Mouse (Mus musculus): Measurements from ENCODE around the gene Zfp655.
"Not testable (repeated sequence)": the region's sequence is repeated elsewhere in the genome, so short reads cannot be mapped to it uniquely, and the experiment has no call there.

The Zfp655 gene

DNA sequence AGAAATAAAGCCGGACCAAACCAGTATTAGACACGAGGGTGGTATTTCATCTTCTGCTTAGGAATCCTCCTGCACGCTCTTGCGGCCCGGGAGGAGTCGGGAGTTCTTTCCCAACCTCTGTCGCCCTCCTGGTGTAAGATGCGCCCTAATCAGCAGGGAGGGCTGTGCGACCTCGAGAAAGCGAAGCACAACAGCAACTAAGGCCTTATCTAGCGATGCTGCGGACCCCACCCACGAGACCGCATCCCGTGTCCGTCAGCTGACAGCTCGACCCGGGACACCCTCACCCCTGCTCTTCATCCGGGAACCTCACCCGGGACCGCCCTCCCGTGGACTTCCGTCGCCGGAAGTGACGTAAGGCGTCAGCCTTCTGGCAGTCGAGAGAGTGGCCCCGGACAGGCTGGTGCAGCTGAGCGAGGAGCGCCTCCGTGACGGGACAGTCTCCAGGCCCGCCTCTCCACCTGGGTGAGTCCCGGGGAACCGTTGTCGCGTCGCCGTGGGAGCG, at the start of gene Zfp655:
Gene Zfp655 (plus strand): TSS at position 349 of the 505 bp plus-strand sequence.
- peak; percentile 93 for DNase-seq (ENCODE audit: low read depth, low spot score)

DNA sequence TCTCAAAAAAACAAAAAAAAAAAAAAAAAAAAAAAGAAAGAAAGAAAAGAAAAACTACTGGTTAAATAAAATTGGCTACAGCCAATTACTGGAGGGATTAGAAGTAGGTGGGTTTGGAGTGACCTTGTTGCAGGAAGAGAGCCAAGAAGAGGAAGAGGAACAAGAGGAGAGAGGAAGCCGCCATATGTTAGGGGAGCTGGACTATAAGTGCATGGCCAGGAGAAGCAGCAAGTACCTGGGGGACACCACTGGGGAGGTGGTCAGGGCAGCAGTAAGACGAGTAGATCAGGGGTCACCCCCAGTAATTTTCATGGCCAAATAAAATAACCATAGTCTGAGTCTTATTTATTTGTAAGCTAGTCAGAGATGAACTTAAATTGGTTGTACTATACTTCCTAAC, 46.3 kb upstream of the Zfp655 start:
- DNase-seq (ENCODE audit: low read depth, low spot score), result no peak

DNA sequence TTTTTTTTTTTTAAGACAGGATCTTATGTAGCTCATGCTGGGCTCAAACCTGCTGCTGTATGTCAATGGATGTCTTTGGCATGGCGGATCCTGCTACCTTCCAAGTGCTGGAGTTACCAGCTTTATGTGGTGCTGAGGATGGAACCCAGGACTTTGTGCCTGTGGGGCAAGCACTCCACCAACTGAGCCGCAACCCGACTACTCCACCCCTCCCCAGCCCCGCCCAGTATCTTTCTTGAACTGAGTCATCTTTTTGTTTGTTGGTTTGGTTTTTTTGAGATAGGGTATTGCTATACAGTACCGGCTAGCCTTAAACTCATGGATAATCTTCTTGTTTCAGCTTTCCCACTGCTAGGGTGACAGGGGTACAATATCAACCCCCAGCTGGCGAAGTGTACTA, 42.1 kb upstream of the Zfp655 start:
- DNase-seq (ENCODE audit: low read depth, low spot score), result no peak

DNA sequence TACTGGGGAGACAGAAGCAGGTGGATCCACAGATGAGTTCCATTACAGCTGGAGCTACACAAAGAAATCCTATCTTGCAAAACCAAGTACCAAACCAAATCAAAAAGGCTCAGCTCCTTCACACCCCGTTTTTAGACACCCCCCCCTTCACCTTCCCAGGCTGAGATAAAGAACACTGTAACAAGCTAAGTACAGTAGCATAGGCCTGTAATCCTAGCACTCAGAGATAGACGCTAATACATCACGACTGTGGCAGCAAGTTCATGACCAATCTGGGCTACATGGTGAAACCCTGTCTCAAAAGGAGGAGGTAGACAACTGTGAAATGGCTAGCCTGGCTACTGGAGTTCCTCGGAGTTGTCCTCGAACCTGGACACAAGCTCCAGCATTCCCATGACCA, 41.1 kb upstream of the Zfp655 start:
- no peak for DNase-seq (ENCODE audit: low read depth, low spot score)

DNA sequence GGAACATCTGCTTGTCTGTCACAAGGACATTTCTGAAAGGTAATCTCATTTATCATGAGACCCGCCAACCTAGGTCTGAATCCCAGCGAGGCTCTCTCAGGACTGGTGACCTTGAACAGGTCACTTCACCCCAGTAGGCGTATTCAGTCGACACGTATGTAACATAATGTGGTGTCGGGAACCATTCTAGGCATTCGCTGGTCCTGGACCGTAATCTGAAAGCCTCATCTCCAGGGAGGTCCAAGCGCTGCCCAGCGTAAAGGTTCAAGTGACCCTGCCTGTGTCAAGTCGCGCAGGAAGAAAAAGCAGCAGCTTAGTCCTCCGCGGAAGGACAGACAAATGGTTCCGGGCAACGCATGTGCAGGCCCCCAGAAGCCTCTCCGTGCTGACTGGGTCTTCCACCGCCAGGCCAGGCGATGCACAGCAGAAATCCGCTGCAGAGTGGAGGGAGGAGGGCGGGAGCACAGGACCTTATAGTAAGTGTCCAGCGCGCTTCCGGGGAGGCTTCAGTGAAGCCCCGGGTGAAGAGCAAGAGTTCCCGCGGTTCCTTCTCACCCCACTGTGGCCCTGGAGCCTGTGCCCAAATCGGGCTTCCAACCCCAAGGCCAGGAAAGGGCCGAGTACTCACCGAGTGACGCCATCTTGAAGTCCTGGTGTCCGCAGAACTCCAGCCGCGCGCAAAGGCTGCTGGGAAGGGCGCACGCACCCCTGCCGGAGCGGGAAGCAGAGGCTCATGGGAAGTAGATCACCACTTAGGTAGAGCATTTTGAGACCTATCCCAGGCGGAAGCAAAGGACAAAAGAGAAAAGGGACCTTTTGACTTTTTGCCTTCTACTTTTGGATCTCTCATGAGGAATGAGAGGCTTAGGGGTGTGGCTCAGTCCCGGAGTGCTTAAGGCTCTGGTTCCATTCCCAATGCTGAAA, 40.4 kb upstream of the Zfp655 start:
- DNase-seq (ENCODE audit: low read depth, low spot score), result peak; percentile 83

DNA sequence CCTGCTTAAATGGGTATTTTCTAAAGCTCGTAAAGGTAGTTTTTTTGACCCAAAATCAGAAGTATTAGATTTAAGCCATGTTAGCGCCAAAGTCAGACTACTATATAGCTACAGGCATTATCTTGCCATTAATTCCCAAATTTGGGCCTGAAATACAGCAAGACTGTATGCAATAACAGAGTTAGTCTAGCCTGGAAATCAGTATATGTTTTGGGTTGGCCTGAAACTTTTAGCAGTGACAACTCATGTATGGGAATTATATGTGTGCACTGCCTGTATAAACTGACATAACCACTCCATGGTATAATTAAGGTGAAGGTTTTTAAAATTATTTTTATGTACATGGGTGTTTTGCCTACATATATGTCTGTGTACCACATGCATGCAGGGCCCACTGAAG, 39.6 kb upstream of the Zfp655 start, which contains the start of gene Atp5j2:
Gene Atp5j2 (minus strand): TSS at position 101 of the 400 bp plus-strand sequence.
- no peak for DNase-seq (ENCODE audit: low read depth, low spot score)

DNA sequence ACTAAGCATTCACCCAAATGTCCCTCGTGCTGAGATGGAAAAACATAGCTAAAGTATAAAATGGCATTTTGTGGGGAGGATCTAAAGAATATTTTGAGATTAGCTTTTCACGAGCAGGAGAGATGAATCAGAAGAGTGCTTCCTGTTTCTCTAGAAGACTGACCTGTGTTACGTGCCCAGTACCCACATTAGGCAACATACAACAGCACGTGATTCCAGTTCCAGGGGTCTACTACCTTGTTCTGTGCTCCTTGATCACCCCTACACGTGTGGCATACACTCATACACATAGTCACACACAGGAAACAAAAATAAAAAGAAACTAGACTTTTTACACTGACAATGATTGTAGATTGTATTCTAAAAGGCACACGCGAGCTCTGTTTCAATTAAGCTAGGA, 31.1 kb upstream of the Zfp655 start:
- DNase-seq (ENCODE audit: low read depth, low spot score), result no peak

DNA sequence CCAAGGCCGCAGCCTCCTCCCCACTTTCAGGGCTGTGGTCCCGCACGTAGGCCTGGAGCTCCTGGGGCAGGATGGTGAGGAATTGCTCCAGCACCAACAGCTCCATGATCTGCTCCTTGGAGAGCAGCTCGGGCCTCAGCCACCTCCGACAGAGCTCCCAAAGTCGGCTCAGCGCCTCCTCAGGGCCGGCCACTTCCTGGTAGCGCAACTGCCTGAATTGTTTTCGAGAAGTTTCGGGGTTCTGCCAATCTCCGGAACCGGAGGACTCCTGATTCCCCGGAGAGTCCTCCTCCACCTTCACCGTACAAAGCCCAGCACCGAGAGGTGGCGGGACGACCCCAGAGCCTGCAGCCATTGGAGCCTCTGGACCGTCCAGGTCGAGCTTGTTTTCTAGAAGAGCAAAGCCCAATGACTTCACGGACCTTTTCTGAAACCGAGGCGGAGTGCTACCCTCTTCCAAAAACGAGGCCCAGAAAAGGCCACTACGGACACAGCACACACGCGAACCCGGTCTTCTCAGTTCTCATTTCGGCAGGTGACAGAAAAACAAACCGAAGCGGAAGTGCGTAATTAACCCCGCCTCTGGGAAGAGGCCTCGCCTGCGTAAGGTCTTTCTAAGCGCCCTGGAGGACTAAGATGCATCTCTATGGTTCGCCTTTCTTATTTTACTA, 30.1 kb upstream of the Zfp655 start, which contains the start of gene Zkscan14:
Gene Zkscan14 (minus strand): TSS at position 548 of the 671 bp plus-strand sequence.
- DNase-seq (ENCODE audit: low read depth, low spot score), result peak; percentile 70

DNA sequence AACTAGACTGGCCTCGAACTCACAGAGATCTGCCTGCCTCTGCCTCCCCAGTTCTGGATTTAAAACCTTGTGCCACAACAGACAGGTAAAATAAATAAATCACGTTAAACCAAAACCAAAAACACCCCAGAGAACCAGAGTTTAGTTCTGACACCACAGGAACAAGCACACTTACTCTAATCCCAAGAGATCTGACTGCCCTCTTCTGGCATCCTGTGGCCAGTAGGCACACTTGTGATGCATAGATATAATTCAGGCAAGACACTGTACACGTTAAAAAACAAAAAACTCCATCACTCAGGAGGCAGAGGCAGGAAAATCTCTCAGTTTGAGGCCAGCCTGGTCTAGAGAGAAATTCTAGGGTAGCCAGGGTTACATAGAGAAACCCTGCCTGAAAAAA, 29.1 kb upstream of the Zfp655 start:
- DNase-seq (ENCODE audit: low read depth, low spot score), result no peak

DNA sequence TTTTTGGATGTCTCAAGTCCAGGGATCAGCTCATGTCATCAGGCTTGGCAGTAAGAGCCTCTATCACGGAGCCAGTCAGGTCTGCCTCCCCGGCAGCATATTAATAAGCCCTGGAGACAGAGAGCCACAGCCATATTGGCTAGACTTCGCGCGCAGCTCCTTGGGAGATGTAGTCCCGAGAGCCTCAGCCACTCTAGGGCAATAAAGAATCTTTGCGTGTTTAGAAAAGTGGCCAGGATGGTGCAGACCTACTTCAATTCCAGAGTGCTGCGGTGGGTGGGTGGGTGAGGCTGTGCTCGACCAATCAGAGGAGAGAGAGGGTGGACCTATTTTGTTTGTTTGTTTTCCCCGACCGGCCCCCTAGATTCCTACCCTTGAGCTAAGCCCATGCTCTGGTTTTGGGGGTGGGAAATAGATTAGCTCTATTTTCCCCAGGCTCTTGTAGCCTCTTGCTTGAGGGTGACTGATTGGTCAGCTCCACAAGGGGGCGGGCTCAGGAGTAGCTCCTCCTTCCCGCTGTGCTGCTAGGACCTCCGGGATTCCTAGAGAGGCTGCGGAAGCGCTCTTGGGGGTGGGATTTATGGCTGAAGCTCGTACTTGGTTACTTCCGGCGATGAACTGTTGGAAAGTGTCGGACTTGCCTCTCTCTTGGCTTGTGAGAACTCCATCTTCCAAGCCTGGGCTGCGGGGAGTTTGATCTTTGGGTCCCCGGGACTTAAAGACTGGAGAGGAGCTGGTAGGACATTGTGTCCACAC, 27.4 kb upstream of the Zfp655 start, which contains the start of gene Zkscan5:
Gene Zkscan5 (plus strand): TSS at position 627 of the 756 bp plus-strand sequence.
- DNase-seq (ENCODE audit: low read depth, low spot score), result peak; percentile 96

DNA sequence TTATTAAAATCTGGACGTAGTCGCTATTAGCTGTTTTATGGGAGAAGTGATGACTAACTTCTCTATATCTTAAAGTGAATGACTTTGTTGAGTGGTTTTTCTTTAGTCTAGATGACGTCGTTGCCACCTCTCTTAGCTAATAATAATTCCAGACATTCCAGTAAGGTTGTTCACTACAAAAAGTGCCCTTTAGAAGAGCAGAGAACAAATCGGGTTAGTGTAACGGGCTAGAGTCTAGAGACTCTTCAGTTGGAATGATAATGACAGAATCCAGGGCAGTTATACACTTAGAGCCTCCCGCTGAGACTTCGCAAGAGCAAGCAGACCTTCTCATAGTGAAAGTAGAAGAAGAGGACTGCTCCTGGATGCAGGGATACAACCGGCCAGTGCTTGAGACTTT, 26.5 kb upstream of the Zfp655 start:
- no peak for DNase-seq (ENCODE audit: low read depth, low spot score)

DNA sequence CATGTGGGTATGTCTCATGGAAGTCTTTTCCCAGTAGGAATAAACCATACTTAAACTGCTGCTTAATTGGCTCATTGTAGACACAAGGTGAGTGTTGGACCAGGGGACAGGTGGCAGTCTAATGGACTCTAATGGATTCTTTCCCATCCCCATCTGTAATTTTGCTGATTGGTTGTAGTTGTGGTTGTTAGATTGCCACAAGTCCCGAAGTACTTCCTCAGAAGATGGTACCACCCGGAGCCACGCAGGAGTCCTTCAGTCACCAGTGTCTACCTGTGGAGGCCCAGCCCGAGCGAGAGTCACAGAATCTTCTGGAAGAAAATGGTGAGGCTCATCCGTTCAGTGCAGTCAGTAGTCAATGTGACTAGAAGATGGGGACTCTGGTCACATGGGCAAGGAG, 24.1 kb upstream of the Zfp655 start:
- DNase-seq (ENCODE audit: low read depth, low spot score), result no peak

DNA sequence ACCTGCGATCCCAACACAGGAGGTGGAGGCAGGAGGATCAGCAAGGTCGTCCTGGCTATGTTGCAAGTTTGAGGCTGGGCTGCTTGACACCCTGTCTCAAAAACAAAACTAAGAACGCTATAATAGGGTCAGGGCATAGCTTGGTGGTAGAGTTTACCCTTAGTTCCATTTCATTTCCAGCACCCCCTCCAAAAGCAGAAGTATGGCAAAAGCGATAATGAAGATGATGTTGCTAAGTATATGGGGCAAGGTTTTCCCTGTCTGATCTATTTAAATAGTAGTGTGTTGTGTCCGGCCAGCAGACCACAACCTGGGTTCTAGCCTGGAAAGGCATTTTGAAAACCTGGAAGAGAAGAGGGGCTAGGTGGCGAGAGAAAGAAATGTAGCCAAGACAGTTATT, 23.6 kb upstream of the Zfp655 start:
- no peak for DNase-seq (ENCODE audit: low read depth, low spot score)

DNA sequence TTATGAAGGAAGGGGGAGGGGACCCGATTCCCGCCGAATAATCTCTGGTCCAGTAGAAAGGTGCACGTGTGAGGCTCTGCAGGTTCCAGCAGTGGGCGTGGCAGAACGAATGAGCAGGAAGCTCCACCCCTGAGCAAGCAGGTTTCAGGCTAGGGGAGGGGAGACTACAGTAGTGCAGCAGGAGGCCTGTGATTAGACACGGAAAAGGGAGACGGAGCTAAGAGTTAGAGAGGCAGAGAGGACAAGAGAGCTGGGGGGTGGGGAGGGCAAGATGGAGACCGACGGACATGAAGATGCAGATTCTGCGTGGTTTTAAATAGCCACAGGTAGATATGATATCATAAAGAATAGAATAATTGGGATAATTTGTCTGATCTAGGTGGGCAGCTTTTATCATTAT, 23.1 kb upstream of the Zfp655 start:
- not testable (repeated sequence) for DNase-seq (ENCODE audit: low read depth, low spot score)

DNA sequence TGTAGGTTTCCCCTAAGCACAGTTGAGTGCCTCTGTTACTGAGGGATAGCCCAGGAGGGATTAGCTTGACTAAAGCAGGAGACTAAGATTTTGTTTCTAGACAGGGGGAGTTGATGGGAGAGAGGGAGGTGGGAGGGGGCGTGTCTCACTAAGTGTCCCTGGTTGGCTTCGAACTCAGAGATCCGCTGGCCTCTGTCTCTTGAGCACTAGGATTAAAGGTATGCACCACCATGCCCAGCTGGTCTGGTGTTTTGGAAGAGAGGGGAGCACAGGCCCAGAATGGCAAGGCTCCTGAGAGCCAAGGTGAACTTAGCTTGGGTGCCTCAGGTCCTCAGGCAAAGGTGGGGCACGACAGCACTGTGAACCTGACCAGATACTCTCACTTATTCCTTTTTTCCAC, 20.2 kb upstream of the Zfp655 start:
- DNase-seq (ENCODE audit: low read depth, low spot score), result no peak

DNA sequence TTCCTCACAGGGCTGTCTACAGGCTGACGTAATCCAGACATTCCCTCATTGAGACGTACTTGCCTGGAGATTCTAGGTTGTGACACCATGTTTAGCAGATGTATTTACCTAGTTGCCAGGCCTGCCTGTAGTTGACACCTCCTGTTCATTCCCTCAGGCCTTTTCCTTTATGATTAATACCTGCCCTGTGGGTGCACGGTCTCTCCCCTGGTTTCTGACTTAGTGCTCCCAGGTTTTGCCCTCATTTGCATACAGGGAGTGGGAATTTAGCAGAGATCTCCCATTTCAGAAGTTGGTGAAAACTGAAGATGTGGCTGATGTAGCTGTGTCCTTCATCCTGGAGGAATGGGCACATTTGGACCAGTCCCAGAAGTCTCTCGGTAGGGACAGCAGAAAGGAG, 19.3 kb upstream of the Zfp655 start:
- no peak for DNase-seq (ENCODE audit: low read depth, low spot score)

DNA sequence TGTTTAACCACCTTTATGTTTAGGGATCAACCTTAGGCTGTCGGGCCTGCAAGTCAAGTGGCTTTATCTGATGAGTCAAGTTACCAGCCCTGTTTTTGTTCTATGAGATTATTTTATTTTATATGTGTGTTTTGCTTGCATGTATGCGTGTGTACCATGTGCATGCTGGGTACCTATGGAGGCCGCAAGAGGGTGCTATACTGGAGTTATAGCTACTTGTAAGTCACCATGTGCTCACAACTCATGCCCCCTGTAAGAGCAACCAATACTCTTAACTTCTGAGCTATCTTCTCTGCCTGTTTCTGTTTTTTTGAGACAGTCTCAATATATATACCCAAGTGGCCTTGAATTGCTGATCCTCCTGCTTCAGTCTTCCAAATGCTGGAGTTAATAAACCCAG, 18.0 kb upstream of the Zfp655 start:
- DNase-seq (ENCODE audit: low read depth, low spot score), result no peak

DNA sequence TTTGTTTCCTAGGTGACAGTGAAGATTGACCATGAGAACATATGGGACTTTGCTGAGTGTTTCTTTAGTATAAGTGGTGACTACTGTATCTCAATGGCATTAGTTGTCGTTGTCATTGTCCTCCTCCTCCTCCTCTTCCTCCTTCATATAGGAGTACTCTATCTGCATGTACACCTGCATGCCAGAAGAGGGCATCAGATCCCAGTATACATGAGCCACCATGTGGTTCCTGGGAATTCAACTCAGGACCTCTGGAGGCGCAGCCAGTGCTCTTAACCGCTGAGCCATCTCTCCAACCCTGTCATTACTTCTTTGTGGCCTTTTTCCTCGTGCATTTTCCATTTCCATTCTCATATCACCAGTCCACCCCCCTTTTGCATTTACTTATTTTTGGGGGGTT, 16.8 kb upstream of the Zfp655 start:
- no peak for DNase-seq (ENCODE audit: low read depth, low spot score)

DNA sequence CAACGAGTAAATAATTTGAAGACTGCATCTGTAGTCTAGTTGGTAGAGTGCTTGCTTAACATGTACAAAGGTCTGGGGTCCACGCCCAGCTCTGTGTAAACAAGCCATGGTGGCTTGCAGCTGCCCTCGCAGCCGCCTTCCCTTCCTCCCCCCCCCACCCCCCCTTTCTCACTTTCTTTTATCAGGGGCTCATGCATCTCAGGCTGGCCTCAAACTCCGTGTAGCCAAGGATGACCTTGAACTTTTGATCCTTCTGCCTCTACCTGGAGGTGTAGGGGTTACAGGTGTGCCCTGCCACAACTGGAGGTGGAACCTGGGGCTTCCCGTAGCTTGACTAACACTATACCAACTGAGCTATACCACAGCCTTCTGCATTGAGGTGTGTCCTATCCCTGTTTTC, 13.8 kb upstream of the Zfp655 start:
- no peak for DNase-seq (ENCODE audit: low read depth, low spot score)

DNA sequence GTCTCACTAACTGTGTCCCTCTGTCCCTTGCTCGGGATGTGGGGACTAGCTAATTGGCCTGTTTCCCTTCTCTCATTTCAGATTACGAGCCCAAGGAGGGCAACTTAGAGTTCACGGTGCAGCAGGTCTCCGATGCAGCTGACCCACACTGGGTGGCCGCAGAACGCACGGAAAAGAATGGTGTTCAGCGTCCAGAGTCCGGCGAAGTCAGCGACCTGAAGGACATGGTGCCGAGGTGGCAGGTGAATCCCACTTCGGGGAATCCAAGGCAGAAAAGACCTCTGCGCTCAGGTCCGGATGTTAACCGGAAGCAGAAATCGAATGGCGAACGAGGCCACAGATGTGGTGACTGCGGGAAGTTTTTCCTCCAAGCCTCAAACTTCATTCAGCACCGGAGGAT, 13.3 kb upstream of the Zfp655 start:
- no peak for DNase-seq (ENCODE audit: low read depth, low spot score)

DNA sequence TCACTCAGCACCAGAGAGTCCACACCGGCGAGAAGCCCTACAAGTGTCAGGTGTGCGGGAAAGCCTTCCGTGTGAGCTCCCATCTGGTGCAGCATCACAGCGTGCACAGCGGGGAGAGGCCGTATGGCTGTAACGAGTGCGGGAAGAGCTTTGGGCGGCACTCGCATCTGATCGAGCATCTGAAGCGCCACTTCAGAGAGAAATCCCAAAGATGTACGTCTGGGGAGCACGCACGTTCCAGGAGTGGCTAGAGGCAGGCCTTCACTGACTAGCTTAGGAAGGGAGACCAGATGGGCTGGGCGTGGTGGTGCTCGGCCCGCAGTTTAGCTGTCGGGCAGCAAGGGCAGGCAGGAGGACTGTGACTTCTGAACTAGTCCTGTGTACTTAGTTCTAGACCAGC, 12.8 kb upstream of the Zfp655 start:
- no peak for DNase-seq (ENCODE audit: low read depth, low spot score)

DNA sequence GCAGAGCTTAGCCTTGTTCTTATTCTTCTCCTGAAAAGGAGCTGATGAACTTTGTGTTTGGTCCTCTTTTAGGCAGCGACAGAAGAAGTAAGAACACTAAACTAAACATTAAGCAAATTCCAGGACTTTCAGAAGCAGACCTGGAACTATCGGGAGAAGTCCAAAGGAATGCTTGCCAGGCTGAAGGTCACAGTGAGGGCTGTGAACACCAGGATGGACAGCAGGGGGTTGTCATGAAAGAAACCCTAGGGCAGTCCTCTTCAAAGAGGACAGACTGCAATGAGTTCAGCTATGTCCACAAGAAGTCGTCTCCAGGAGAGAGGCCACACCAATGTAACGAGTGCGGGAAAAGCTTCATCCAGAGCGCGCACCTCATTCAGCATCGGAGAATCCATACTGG, 11.5 kb upstream of the Zfp655 start:
- DNase-seq (ENCODE audit: low read depth, low spot score), result no peak

Measured in retina, postnatal 7 days (tissue).